Mouse (Mus musculus) forebrain, embryonic 11.5 days (tissue): ENCODE measurements around the gene Npas2. TPM values are rescaled to one million over a fixed set of nuclear protein-coding genes. Genes with fewer than 3 reads are reported as not detected.

Experiments used
- ATAC-seq: fragments of 200-750 bp; cut with Nextera tagmentation; replicated peaks from 2 replicates; pipeline ENCODE4 v1.8.0; 2017; ENCODE audit warnings: moderate TSS enrichment; ENCODE audit not compliant: low FRiP score
- DNase-seq: peaks from one replicate; pipeline ENCODE4 v3.0.0-alpha.2; 2017; ENCODE audit warnings: low spot score
- H3K27ac ChIP-seq: fragments of 300-500 bp; sonication (generic); 2 replicates; pipeline ENCODE4 v1.5.1; 2014; ENCODE audit warnings: low read depth, low read length
- H3K27me3 ChIP-seq: fragments of 300-500 bp; sonication (generic); 2 replicates; pipeline ENCODE4 v1.6.1; 2014; ENCODE audit warnings: mild to moderate bottlenecking, low read length, mixed read lengths; ENCODE audit not compliant: control insufficient read depth, insufficient read depth
- H3K36me3 ChIP-seq: fragments of 300-500 bp; sonication (generic); 2 replicates; pipeline ENCODE4 v1.6.1; 2014; ENCODE audit warnings: mild to moderate bottlenecking, low read length, moderate library complexity, mixed read lengths; ENCODE audit not compliant: control insufficient read depth, insufficient read depth
- H3K4me1 ChIP-seq: fragments of 300-500 bp; sonication (generic); replicated peaks from 2 replicates; pipeline ENCODE4 v1.6.1; 2014; ENCODE audit warnings: low read length, mixed read lengths; ENCODE audit not compliant: control insufficient read depth, insufficient read depth
- H3K4me2 ChIP-seq: fragments of 300-500 bp; sonication (generic); 2 replicates; pipeline ENCODE4 v1.6.1; 2014; ENCODE audit warnings: low read depth, mild to moderate bottlenecking, low read length, moderate library complexity, mixed read lengths; ENCODE audit not compliant: severe bottlenecking
- H3K4me3 ChIP-seq: fragments of 300-500 bp; sonication (generic); 2 replicates; pipeline ENCODE4 v1.5.1; 2014; ENCODE audit warnings: low read depth, low read length
- H3K9ac ChIP-seq: fragments of 300-500 bp; sonication (generic); 2 replicates; pipeline ENCODE4 v1.6.1; 2014; ENCODE audit warnings: low read length
- H3K9me3 ChIP-seq: fragments of 300-500 bp; sonication (generic); 2 replicates; pipeline ENCODE4 v1.6.1; 2016; ENCODE audit warnings: low read length, mixed read lengths; ENCODE audit not compliant: control insufficient read depth
- WGBS: fragments of 180-500 bp; shearing (Covaris S2); extraction: QIAGEN DNeasy Blood & Tissue Kit; methylation state at CpG from one replicate; pipeline ENCODE4 v1.1.7; 2014; 5-methylcytosine and 5-hydroxymethylcytosine counted together
- polyA plus RNA-seq: library from polyadenylated mRNA; unstranded; fragments of >200 nt; fragmentation: Nextera tagmentation; extraction: Ambion mirVana; gene quantifications from 2 replicates; pipeline ENCODE4 v1.2.1, GENCODE M21; 2014

The Npas2 gene
- polyA plus RNA-seq, 1 experiment from 2014 or later: not detected

- no peak for DNase-seq
- ATAC-seq: no peak
- Histone ChIP-seq H3K9ac (no peak overlapping the region), H3K27me3 (no peaks in the 10 kb centered on the region), H3K4me3 (no peak overlapping the region), H3K4me1 (no peaks in the 10 kb centered on the region), H3K9me3 (no peaks in the 10 kb centered on the region), H3K4me2 (no peak overlapping the region), H3K36me3 (no peaks in the 10 kb centered on the region), H3K27ac (no peak overlapping the region)
- 89% methylated on average over 5 of the region's 5 CpGs for WGBS
These were observed 7.7 kb upstream of the Npas2 start for GRCm38 (mm10) chr1:39185833-39186232.

- Histone ChIP-seq H3K9me3 (no peaks in the 10 kb centered on the region), H3K9ac (no peak overlapping the region), H3K4me2 (no peak overlapping the region), H3K27ac (no peak overlapping the region), H3K36me3 (no peaks in the 10 kb centered on the region), H3K4me1 (no peaks in the 10 kb centered on the region), H3K4me3 (no peak overlapping the region), H3K27me3 (no peaks in the 10 kb centered on the region)
- WGBS: 57% methylated on average over 6 of the region's 6 CpGs
- ATAC-seq (no peak), DNase-seq (no peak)
These were observed 6.7 kb upstream of the Npas2 start for GRCm38 (mm10) chr1:39186711-39187437.

- H3K9me3 ChIP-seq: no peaks in the 10 kb centered on the region
- no peak for ATAC-seq
- DNase-seq: no peak
- no peak overlapping the region for H3K4me3 ChIP-seq
- no peak overlapping the region for H3K4me2 ChIP-seq
- H3K27ac ChIP-seq: no peak overlapping the region
- H3K36me3 ChIP-seq: no peaks in the 10 kb centered on the region
- H3K27me3 ChIP-seq: peaks cover 32% of the 10 kb centered on the region
- peaks cover 12% of the 10 kb centered on the region for H3K4me1 ChIP-seq
- no peak overlapping the region for H3K9ac ChIP-seq
- WGBS: 80% methylated on average over 5 of the region's 5 CpGs
These were observed 2.4 kb upstream of the Npas2 start for GRCm38 (mm10) chr1:39191122-39191521.

GRCm38 (mm10) chr1:39192460-39192996, 1.0 kb upstream of the Npas2 start:
- WGBS: 1% methylated on average over 28 of the region's 28 CpGs
- H3K4me2 ChIP-seq: peak overlapping the region; percentile 99
- no peak for ATAC-seq
- H3K27ac ChIP-seq: no peak overlapping the region
- no peaks in the 10 kb centered on the region for H3K9me3 ChIP-seq
- peak; percentile 63 for DNase-seq
- H3K9ac ChIP-seq: no peak overlapping the region
- no peaks in the 10 kb centered on the region for H3K36me3 ChIP-seq
- peaks cover 34% of the 10 kb centered on the region for H3K27me3 ChIP-seq
- H3K4me3 ChIP-seq: peak overlapping the region; percentile 67
- peaks cover 12% of the 10 kb centered on the region for H3K4me1 ChIP-seq

GRCm38 (mm10) chr1:39193862-39194675, 538 bp downstream of the Npas2 start:
- peak overlapping the region; percentile 67 for H3K4me3 ChIP-seq
- ATAC-seq: peak; percentile 57
- peak overlapping the region; percentile 99 for H3K4me2 ChIP-seq
- peaks cover 34% of the 10 kb centered on the region for H3K27me3 ChIP-seq
- peak overlapping the region; percentile 57 for H3K9ac ChIP-seq
- H3K9me3 ChIP-seq: no peaks in the 10 kb centered on the region
- WGBS: 0% methylated on average over 62 of the region's 76 CpGs
- DNase-seq: peak; percentile 71
- peaks cover 12% of the 10 kb centered on the region for H3K4me1 ChIP-seq
- no peaks in the 10 kb centered on the region for H3K36me3 ChIP-seq
- H3K27ac ChIP-seq: no peak overlapping the region

- no peak for ATAC-seq
- H3K4me3 ChIP-seq: no peak overlapping the region
- H3K27ac ChIP-seq: no peak overlapping the region
- WGBS: 4% methylated on average over 11 of the region's 11 CpGs
- DNase-seq: no peak
- H3K4me1 ChIP-seq: peaks cover 12% of the 10 kb centered on the region
- H3K9me3 ChIP-seq: no peaks in the 10 kb centered on the region
- H3K9ac ChIP-seq: no peak overlapping the region
- peaks cover 34% of the 10 kb centered on the region for H3K27me3 ChIP-seq
- no peak overlapping the region for H3K4me2 ChIP-seq
- no peaks in the 10 kb centered on the region for H3K36me3 ChIP-seq
These were observed 1.4 kb downstream of the Npas2 start for GRCm38 (mm10) chr1:39194959-39195358.

- ATAC-seq (no peak), DNase-seq (no peak)
- peaks cover 12% of the 10 kb centered on the region for H3K4me1 ChIP-seq
- H3K27me3 ChIP-seq: peaks cover 34% of the 10 kb centered on the region
- no peaks in the 10 kb centered on the region for H3K36me3 ChIP-seq
- H3K9me3 ChIP-seq: no peaks in the 10 kb centered on the region
- no peak overlapping the region for H3K27ac ChIP-seq
- H3K4me3 ChIP-seq: no peak overlapping the region
- 39% methylated on average over 6 of the region's 6 CpGs for WGBS
- H3K9ac ChIP-seq: no peak overlapping the region
- H3K4me2 ChIP-seq: no peak overlapping the region
These were observed 2.6 kb downstream of the Npas2 start for GRCm38 (mm10) chr1:39196126-39196525.

- H3K36me3 ChIP-seq: no peaks in the 10 kb centered on the region
- no peak overlapping the region for H3K9ac ChIP-seq
- H3K27me3 ChIP-seq: peaks cover 34% of the 10 kb centered on the region
- H3K27ac ChIP-seq: no peak overlapping the region
- no peak for ATAC-seq
- no peak overlapping the region for H3K4me2 ChIP-seq
- no peaks in the 10 kb centered on the region for H3K9me3 ChIP-seq
- no peak overlapping the region for H3K4me3 ChIP-seq
- H3K4me1 ChIP-seq: peaks cover 12% of the 10 kb centered on the region
- DNase-seq: no peak
- WGBS: 60% methylated on average over 12 of the region's 12 CpGs
These were observed 3.3 kb downstream of the Npas2 start for GRCm38 (mm10) chr1:39196676-39197375.
